Mouse (Mus musculus) adrenal gland, adult 2 months (tissue): Measurements from ENCODE around the gene Rasal2. TPM values are rescaled to one million over a fixed set of nuclear protein-coding genes. Genes with fewer than 3 reads are reported as not detected.
"Not testable (repeated sequence)": the region's sequence is repeated elsewhere in the genome, so short reads cannot be mapped to it uniquely, and the experiment has no call there.

Source experiments
- DNase-seq: peaks from one replicate; pipeline ENCODE4 v3.0.0; 2021
- polyA plus RNA-seq: library from polyadenylated mRNA; depleted of rRNA; stranded (reverse); fragments of >200 nt; gene quantifications from 2 replicates; pipeline ENCODE4 v1.2.3, GENCODE M21; 2012
- total RNA-seq, 2 experiments: library from RNA; stranded (reverse); gene quantifications; 2 replicates each; pipeline ENCODE4 v1.2.3; 2021

Rasal2 gene
- total and polyA plus RNA-seq, 3 experiments, result 1.6 to 13.7 (median 13.0) TPM

DNA sequence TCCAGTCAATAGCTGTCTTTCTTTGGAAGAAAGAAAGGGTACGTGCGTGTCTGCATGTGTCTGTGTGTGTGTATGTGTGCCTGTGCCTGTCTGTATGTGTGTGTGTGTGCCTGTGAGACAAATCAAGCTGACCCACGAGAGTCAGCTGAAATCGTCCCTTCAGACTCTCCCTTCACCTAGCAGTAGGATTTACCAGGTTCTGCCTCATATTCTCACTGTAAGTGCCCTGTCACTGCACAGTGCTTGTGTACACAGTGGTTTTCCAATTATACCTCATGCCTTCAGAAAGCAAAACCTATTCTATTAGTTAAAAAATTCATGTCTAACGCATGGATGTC is 168.0 kb downstream of the Rasal2 start:
- DNase-seq, result no peak

DNA sequence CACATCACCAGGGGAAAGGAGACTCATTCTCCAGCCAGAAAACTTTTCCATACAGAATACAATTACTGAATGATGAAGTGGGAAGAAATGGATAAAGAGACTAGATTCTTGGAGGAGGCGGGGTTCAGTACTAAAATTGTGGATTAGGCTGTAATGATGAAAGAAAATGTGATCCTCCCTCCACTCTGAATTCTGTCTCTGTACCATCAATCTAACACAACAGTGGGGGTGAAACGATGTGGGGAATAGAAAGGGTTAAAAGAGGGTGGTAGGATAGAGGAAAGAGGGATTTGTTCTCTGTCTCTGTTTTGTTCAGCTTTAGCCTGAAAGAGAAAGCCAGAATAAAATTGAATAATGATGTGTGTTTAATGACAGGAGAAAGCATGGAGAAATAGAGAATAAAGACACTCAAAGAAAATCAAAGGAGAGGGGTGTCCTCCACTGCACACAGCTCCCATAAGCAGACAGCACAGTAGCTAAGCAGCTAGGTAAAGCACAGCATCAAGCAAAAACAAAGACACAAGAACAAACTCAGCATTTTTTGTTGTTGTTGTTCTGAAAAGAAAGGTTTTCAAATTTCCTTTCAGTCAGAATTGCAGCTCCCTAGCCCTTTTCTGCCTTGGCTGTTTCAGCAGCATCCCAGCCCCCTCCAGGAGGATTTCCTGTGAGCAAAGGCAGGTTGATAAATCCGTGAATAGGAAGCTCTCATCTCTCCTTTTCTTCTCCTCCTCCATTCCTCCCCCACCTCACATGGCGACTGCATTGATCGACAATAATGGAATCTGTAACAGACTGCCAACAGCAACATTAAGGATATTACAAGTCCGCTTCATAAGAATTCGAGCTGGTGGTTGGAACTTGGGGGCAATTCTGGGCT is 168.6 kb downstream of the Rasal2 start:
- DNase-seq, result no peak

DNA sequence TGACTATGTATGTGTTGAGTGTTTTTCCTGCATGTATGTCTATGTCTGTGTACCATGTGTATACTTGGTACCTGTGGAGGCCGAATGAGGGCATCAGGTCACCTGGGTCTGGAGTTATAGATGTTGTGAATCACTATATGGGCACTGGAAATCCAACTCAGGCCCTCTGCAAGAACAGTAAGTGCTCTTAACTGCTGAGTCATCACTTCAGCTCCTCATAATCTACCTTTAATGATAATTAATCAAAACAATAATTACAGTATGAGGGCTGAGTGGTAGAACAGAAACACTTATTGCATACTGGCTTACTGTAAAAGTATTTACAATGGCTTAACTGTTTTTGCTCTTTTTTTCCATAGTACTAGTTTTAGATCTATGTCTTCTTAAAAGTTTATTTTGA is 172.7 kb downstream of the Rasal2 start:
- no peak for DNase-seq

DNA sequence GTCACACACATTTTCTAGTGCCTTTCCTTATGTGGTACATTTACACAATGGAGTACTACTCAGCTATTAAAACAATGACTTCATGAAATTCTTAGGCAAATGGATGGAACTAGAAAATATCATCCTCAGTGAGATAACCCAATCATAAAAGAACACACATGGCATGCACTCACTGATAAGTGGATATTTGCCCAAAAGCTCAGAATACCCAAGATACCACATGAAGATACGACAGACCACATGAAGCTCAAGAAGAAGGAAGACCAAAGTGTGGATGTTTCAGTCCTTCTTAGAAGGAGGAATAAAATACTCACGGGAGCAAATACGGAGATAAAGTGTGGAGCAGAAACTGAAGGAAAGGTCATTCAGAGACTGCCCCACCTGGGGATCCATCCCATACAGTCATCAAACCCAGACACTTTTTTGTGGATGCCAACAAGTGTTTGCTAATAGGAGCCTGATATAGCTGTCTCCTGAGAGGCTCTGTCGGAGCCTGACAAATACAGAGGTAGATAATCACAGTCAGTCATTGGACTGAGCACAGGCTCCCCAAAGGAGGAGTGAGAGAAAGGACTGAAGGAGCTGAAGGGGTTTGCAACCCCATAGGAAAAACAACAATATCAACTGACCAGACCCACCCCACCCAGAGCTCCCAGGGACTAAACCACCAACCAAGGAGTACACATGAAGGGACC is 175.6 kb downstream of the Rasal2 start:
- DNase-seq, result not testable (repeated sequence)

- DNase-seq, result no peak
Observed at GRCm38 (mm10) chr1:157233451-157233850, 178.9 kb downstream of the Rasal2 start.

DNA sequence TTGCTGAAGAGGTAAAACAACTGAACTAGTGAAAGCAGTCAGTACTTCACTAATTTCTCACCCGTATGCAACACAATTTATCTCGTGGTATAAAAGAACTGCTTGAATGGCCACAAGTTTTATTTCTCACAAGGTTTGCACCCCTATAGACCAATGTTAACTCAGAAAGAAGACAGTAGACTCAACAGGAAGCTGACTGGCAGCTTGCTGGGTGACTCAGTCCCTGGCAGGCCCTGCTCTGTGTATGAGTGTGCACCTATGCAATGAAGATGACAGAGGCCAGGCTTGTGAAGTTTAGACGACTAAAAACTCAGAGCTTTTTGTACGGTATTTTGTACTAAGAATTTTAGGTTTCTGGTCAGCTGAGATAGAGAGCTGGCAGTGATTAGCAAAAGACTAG is 180.0 kb downstream of the Rasal2 start:
- DNase-seq, result peak; percentile 72

- DNase-seq, result no peak
Observed at GRCm38 (mm10) chr1:157231016-157231415, 181.4 kb downstream of the Rasal2 start.

DNA sequence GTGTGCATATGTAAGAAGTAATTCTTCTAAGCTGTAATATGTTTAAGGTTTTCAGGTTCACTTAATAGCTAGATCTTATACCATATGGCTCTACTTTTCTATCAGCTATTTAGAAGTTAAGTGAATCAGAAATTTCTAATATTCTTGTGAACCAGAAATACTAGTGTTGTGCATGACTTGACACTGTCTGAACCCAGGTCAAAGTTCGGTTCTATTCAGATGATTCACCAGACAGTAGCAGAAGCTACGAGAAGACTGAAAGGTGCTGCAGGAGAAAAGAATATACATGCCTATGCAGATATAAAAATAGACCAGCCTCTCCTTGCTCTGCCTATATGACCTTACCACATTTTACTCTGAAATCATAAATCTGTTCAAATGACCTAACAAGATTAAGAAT is 182.0 kb downstream of the Rasal2 start:
- DNase-seq, result no peak

DNA sequence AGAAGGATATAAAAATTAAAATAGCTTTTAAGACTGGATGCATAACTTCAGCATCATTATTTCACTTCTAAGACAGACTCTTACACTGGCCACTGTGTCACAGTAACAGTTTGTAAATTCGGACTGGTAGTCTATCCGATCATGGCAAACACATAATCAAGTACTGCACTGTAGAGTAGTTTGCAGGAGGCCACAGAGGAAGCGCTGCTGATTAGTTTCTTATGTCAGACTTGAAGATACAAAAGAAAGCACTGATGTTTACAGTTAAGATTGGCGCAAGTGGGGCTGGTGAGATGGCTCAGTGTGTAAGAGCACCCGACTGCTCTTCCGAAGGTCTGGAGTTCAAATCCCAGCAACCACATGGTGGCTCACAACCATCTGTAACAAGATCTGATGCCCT is 187.4 kb downstream of the Rasal2 start:
- no peak for DNase-seq

DNA sequence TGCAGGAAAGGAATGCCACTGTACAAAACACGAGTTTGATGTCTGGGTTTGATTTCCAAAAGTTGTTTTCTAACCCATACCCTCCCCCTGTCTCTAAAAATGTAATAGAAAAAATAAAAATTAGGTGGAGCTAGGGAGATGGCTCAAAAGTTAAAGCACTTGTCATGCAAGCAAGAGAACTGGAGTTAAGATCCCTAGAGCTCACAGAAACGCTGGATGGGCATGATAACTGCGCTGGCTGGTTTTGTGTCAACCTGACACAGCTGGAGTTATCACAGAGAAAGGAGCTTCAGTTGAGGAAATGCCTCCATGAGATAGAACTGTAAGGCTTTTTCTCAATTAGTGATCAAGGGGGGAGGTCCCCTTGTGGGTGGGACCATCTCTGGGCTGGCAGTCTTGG is 191.5 kb downstream of the Rasal2 start:
- DNase-seq, result no peak

- no peak for DNase-seq
Observed at GRCm38 (mm10) chr1:157220466-157220865, 191.9 kb downstream of the Rasal2 start.

DNA sequence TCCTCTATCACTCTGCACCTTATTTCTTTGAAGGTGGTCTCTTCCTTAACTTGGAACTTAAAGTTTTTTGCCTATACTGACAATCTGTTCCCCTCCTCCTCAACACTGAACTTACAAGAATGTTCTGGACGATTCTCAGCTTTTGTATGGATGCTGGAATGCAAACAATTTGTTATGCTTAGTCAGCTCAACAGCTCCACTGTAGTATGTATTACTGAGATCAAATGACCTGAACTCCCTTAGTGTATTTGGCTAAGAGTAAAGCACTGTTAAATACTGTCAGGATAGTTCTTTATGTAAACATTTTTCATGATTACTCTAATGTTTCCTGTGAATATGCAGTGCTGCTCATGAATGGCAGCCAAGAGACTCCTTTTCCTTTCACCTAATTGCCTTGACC is 203.6 kb downstream of the Rasal2 start:
- no peak for DNase-seq

- no peak for DNase-seq
Observed at GRCm38 (mm10) chr1:157205685-157206084, 206.7 kb downstream of the Rasal2 start.

DNA sequence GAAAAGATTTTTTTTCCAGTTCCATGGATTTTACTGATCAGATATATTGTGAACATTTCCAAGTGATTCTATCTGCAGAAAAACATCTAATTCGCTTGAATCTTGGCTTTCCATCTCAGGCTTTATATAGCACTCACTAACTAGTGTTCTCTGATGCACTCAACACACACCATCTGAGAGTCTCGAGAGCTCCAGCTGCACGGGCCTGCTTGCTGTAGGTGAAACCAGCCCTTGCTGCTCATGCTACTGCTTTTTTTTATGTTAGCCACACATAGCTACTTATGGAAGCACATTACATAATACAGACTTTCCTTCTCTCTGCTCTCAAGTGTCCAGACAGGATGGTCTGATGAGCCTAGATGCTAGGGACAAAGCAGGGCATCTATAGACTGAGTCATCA is 229.4 kb downstream of the Rasal2 start:
- DNase-seq, result no peak

DNA sequence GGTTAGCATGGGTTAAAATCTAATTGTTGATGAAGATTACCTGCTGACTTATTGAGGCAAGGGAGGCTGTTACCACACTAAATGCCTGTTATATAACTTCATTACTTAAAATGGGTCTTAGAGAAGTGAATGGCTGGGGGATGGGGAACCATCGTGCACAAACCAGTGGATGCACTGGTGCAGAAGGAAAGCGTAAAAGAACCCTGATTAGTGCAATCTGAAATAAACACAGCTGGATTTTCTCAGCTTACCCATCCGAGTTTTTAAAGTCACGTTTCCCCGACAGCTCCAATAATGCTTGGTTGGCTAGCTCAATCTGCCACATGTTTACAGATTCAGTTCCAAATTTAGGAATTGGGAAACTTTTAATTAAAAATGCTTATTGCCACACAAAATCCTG is 230.0 kb downstream of the Rasal2 start:
- DNase-seq, result no peak

- DNase-seq, result no peak
Observed at GRCm38 (mm10) chr1:157181081-157181480, 231.3 kb downstream of the Rasal2 start.

- DNase-seq, result no peak
Observed at GRCm38 (mm10) chr1:157178988-157179764, 233.2 kb downstream of the Rasal2 start.

DNA sequence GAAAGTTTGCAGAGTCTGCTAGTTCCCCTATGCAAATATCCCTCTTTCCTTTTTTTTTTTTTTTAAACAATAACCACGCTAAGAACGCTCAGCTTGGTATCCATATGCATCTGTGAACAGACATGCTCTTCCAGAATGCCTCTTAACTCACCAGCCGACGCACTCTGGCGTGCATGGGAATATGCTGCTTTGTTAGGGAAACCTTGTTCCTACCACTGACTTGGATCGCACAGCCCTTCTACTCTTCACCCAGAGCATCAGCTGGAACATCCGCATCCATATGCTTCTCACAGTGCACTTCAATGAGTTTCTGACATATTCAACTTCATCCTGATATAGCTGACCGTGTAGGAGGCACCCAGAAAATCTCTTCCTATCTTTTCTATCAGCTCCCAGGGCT is 243.1 kb downstream of the Rasal2 start:
- no peak for DNase-seq

- DNase-seq, result no peak
Observed at GRCm38 (mm10) chr1:157168891-157169290, 243.5 kb downstream of the Rasal2 start.

DNA sequence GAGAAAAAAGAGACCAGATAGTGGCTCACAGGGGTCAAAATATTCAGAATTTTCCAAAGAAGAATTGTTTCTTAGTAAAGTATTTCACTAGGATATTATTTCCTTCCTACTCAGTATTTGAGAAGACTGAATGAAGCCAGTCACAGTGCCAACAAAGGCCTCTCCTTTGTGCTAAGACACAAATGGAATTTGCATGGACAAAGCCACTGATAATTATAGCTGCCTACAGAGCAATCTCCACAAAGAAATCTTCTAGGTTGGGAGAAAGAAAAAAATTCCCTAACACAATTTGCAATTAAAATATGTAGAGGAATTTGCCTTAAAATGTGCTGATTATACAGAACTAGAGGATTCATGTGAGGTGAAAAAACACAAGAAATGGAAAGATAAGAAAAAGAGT is 258.6 kb downstream of the Rasal2 start:
- no peak for DNase-seq

DNA sequence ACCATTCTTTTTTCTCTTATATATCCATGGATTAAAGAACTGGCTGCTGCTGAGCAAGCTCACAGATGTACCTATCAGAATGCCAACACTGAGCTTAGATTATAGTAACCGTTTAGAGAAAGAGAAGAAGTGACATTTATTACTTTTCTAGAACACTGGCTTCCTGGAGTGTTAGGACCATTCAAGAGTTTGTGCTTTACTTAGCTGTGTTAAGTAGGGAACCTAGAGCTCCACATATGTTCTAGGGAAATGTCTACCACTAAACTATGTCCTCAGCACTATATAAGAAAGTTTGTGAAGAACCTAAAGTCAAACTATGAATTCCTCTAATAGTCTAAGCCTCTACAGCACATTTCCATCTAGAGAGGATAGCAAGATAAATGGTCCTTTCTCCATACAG is 262.3 kb downstream of the Rasal2 start:
- DNase-seq, result no peak

DNA sequence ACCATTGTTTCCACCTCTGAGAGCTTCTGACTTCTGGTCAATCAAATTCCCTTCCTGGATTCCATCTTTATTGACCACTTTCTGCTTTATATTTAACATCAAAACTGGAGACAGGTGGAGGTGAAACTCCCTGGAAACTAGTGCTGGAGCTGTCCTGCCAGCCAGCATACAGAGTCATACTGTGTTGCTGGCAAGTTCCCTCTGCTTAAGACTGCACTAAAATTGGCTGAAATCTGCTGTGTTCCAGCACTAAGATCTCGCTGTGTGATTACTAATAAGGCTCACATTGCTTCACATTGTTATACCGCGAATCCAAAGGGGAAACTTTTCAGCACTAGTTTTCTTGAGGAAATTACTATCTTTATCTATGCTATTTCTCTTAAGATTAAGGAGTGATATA is 267.8 kb downstream of the Rasal2 start:
- no peak for DNase-seq
